Mouse (Mus musculus) neural tube, embryonic 10.5 days (tissue): ENCODE measurements around the gene Tes.
"Not testable (repeated sequence)": the region's sequence is repeated elsewhere in the genome, so short reads cannot be mapped to it uniquely, and the experiment has no call there.

Source experiments
- DNase-seq: peaks from one replicate; pipeline ENCODE4 v3.0.0-alpha.2; 2017; ENCODE audit warnings: low spot score; ENCODE audit errors: extremely low spot score

Gene Tes

DNA sequence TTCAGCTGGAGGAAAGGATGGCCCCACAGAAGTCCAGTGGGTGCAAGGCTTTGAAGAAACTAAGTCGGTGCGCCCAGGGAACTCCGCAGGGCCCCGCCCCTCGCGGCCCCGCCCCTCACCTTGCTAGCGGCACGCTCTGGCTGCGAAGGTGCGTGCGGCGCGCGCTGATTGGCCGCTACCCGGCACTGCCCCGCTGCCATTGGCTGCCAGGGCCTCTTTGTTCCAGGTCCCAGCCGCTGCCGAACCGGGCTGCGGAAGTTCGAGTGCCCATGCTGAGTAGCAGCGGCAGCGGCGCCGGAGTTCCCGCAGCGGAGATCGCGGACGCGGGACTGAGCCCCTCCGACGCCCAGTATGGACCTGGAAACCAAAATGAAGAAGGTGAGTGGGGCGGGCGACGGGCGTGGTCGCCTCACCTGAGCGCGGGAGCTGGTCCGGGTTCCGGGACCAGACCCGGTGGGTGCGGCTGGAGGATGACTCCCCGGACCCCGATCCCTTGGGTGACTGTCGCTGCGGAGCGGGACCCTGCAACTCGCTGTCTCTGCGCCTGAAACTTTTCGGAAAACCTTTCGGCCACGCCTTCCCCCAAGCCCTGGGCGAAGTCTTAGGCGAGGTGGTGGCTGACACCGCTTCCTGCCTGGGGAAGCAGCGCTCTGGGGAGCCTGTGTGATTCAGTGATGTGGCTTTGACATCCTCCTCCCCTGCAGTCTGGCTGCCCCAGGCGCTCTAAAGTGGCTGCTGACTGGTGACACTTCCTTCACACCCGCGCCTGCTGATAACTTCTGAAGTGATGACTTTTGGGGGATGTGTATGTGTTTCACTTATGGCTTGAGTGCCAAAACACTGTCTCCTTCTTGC lies at the start of gene Tes:
Tes (plus strand) TSS at position 214 of the 855 bp plus-strand sequence.
- peak; percentile 84 for DNase-seq

DNA sequence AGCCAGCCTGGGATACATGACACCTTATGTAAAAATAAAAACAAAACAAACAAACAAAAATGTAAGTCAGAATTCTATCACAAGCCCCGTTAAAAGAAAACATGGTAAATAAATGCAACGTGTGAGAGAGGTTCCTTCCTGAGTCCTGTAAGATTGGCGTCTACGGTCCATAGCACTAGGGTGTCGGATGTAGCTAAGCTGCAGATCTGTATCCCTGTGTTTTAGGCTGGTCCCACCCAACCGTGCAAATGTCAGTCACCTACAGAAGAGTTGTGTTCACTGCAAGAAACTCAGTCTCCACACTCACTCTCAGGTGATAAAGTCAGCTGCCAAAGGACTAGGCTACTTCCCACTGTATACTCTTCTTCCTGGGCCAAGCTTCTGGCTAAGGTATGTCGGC lies 39.1 kb upstream of the Tes start:
- no peak for DNase-seq

DNA sequence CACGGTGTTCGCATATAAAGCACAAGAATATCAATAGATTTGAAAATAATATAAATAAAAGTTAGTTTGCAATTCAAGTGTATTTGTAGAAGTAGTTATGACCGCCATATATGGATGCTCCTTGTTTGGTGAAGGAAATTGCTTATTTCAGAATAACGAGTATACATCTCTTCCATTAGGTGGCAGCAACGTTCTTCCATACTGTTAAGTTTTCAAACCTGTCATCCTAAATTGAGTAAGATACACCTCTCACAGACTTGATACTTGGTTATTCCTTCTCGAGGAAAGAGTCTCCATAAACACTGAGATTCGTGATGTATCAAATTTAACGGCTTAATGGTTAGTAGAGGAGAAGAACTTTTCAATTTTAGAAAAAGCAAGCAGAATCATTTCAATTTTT lies 37.4 kb upstream of the Tes start:
- no peak for DNase-seq

DNA sequence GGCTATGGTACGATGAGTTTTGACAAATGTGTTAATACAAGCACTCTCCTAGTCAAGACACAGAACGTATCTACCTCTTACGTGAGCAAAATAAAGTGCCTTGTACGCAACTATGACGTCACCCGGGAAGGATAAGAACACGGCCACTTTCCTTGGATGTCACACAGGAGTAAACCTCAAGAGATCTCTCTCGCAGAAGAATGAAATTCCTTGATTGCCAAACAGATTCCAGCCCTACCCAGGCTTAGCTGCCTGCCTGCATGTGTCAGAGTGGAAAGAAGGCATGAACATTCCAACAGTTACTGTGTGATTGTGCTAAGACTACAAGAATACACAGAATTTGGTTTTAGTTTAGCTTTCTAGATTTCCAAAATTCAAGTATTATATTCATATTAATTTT lies 36.1 kb upstream of the Tes start:
- DNase-seq: no peak

DNA sequence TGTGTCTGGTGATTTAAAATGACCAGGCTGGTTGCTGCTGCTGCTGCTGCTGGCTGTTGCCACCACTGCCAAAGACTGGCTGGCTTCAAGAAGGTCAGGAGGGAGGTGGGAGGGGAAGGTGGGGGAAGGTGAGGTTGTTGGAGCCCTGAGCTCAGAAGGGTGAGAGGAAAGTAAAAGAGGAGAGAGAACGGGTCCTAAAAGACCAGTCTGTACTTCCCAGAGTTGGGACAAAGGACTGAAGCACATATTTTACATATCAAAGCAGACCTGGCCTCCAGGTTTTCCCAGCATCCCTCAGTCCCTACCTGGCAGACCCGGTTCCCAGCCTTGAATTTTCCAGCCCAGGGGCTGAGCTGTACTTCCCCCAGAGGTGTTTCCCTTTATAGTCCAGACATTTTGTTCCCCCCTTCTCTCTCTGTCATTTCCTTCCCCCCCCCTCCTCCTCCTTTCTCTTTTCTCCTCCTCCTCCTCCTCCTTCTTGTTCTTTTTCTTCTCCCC lies 32.7 kb upstream of the Tes start:
- peak; percentile 14 for DNase-seq

DNA sequence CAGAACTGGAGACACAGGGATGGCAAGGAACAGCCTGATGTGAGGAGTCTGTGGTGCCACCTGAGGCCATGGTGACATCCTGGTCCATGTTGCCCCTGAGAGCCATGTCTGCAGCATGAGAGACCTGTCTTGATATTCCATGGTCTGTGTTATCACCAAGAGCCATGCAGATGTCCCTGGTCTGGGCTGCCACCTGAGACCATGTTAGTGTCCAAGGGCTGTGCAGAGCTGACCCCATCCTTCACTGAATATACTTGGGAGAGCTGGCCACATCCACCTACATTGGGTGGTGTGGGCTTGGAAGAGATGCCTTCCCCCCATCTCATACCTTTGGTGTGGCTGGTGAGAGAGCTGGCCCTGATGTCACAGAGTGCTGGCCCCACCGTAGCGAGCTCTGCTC lies 30.9 kb upstream of the Tes start:
- no peak for DNase-seq

DNA sequence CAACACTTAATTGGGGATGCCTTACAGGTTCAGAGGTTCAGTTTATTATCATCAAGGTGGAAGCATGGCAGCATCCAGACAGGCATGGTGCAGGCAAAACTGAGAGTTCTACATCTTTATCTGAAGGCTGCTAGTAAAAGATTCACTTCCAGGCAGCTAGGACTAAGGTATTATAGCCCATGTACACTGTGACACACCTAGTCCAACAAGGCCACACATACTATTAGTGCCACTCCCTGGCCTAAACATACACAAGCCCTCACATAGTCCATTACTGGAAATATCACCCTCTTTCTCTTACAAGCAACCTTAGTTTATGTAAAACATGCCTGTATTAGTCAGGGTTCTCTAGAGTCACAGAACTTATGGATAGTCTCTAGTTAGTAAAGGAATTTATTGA lies 29.7 kb upstream of the Tes start:
- DNase-seq: no peak

DNA sequence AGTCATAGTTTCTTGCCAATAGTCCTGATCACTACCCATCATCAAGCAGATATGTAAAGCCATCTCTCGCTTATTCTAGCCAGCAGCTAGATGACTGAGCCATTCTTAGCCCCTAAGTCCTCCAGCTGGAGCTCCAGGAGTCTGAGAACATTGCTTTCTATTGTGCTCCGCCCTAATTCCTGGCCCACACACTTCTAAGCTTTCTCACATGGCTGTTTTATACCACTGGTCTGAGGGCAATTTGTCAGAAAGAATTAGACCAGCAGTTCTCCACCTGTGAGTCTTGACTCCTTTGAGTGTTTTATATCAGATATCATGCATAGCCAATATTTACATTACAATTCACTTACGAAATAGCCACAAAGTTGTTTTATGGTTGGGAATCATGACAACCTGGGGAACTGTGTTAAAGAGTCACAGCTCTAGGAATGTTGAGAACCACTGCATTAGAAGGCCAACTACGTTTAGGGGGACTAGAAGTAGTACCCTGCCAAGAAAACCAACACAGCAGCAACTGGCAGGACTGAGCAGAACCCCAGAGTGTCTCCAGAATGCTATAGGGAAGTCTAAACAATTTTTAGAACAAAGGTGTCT lies 13.4 kb upstream of the Tes start:
- no peak for DNase-seq

DNA sequence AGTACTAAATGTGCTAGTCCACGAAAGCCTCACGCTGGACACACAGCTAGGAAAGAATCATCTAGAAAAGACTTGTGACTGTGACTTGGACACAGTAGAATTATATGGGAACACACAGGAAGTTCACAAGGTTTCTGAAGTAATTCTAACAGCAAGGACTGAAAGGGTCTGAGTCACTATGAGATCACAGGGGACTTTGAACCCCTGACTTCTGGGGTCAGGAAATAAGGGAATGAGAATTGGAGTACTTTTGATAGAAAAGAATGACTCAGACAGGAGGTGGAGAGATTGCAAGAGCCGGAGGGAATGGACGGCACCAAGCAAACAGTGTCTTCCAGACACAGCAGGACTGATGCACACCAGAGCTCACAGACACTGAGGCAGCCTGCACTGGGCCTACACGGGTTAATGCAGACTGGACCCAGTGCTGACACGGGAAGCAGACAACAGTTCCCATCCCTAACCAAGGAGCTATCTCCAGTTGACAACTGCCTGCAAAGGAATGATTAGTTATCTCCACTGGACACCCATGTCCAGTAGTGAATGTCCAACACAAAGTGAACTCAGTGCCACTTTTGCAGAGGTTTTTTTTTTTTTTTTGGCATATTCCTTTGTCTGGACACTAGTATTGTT lies 11.8 kb upstream of the Tes start:
- no peak for DNase-seq

DNA sequence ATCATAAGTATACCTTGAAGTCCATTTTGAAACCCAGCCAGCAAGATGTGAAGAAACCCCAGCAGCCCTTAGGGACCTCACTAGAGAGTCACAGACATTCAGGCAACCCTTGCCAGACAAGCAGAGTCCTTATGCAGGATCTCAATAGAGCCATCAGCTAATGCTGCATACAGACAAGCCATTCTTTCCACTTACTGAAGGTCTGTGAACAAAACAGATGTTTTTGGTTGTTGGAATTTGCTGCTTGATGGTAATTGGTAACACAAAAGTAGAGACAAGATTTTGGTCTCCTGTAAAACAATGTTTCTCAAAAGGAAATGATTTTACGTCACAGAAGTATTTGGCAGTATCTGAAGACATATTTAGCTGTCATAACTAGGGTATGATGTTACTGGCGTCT lies 10.2 kb upstream of the Tes start:
- no peak for DNase-seq

DNA sequence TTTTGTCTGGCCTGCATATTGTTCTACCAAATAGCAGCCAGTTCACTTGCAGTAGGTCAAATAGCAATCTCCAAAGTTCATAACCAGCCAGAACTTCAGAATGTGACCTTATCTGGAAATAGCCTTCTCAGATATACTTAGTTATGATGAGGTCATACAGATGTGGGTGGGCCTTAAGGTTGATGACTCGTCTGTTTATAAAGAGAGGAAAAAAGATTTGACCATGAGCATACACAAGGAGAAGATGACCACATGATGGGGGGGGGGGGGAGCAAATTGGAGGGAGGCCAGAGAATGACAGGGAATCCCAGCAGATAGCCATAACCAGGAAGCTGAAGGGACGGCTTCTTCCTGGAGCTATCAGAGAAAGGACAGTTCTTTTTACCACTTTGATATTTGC lies 9.3 kb upstream of the Tes start:
- no peak for DNase-seq

DNA sequence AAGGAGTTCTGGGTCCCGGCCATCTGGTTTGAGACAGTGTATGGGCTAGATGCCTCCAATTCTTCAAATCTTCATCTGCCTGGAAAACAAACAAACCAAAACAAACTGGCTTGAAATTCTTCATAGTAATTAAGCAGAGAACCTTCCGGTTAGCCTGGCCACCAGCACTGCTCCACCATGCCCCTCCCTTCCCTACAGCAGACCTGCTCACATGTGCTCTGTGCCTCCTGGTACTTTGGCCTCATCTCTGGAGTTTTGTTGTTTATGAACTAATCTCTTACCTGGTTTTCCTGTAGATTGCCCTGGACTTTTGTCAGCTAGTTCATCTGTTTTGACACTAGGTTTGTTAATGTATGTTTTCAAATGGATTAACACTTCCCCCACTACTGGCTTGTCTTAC lies 5.4 kb upstream of the Tes start:
- DNase-seq: no peak

DNA sequence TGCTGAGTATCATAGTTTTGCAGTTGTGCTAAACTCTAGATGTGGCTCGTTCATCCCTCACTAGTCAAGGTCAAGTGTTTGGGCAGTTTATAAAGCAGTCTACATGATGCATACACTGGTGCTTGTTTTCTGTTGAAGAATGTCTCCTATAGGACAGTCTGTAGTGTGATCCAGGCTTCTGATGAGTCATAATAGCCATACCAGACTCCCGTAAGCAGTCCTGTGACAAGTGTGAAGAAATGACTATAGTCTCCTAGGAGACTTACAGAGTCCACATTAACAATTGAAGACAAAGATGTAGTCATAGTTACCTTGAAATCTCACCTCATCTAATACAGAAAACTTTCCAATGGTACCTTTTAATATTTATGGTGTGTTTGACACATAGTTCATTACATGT lies 4.8 kb upstream of the Tes start:
- no peak for DNase-seq

DNA sequence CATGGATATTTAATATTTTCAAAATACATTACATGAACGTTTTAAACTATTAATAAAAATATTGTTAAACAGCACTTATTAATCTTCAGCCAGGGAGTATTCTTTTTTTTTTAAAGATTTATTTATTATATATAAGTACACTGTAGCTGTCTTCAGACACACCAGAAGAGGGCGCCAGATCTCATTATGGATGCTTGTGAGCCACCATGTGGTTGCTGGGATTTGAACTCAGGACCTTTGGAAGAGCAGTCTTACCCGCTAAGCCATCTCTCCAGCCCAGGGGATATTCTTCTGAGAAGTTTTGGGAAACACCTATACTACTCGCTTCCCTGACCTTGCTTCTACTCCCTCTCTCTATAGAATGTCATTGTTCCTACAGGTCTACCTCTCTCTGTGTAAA lies 3.1 kb upstream of the Tes start:
- not testable (repeated sequence) for DNase-seq

DNA sequence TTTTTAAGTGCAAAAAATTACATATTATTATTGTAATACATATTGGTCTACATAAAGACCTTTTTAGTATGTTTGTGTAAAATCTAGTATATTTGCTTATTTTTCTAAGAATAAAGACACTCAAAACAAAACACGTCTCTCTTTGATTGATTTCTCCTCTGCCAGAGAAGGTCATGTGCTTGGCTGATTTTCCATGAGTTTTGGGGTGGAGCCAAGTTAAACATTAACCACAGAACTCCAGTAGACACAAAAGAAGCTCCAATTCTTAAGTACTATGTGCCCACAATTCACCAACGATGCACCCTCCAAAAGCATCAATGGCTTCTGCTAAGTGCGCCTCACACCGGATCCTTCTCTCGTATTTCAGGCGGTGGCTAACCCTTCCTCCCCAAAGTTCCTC lies 2.6 kb upstream of the Tes start:
- no peak for DNase-seq

DNA sequence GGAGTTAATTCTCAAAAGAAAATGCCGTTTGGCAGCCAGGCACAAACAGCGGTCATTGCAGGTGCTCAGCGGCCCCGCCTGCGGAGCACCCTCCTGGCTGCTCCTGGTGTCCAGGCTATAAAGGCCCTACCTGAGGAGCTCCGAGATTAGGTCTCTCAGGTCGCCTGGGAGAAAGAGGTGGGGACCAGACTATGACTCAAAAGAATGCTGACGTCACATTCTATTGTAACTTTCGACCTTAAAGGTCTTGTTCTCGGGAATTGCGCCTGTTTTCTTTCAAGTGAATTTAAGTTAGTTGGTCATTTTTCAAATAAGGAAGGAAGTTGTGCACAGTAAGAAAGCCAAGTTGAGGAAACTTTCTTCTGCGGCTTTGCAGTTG lies 831 bp downstream of the Tes start:
- no peak for DNase-seq

DNA sequence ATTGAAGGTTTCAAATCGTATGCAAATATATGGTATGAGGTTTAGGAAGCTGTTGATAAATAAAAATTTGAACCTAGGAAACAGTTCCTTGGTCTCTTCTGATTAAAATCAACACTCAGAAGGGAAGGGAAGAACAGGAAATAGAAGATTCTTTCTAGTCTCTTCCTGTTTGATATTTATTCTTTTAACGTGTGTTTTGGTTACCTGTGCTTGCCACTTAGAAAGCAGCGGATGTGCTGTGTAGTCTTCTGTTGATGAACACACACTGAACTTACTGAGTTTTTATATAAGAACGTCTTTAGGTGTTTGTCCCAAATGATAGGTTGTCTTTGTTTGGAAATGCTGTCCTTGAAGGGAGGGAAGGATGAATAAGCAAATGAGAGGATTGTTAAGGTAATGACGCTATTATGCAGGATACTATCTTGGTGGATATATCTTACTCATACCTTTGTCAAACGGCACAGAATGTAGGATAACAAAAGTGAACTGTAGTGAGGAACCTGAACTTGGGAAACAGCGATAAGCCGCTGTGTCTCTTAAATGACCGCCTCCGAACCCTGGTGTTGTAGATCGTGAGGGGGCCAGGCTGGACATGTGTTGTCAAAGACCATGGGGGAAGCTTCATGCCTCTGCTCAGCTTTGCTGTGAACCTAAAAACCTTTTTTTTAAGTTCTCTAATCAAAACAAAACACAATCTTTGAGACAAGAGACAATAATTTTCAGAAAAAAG lies 1.4 kb downstream of the Tes start:
- DNase-seq: no peak

DNA sequence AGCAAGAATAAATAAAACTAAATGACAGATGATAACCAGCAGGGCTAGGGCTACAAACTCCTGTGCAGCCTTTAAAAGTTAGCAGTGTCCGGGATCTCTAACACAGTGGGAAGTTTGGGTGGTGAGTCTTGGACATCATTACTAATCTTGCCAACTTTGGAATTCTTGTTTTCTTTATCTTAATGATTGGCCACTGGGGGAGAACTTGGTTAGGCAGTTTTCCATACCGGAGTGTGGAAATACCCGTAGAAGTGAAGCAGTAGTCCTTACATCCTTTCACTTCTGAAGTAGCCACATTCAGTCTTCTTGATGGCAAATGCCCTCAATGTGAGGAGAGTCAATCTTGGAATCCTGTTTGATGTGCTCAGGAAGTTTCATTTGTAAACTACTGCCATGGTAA lies 7.0 kb downstream of the Tes start:
- DNase-seq: no peak

DNA sequence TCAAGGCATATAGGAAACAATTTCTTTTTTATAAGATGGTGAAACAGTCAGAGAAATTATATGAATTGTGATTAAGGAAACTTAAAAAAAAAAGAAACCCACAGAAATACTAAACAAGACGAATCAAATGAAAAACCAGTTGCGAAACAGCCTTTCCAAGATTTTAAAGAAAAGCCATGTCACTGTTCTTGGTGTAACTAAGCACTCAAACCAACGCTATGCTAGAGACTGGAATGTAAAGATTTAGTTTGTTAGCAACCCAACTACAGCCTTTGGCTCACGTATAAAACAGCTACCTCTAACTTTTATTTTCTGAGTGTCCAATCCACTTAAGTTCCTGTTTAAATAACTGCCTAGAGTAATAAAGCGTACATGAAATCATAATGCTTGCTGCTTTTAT lies 7.4 kb downstream of the Tes start:
- DNase-seq: no peak

DNA sequence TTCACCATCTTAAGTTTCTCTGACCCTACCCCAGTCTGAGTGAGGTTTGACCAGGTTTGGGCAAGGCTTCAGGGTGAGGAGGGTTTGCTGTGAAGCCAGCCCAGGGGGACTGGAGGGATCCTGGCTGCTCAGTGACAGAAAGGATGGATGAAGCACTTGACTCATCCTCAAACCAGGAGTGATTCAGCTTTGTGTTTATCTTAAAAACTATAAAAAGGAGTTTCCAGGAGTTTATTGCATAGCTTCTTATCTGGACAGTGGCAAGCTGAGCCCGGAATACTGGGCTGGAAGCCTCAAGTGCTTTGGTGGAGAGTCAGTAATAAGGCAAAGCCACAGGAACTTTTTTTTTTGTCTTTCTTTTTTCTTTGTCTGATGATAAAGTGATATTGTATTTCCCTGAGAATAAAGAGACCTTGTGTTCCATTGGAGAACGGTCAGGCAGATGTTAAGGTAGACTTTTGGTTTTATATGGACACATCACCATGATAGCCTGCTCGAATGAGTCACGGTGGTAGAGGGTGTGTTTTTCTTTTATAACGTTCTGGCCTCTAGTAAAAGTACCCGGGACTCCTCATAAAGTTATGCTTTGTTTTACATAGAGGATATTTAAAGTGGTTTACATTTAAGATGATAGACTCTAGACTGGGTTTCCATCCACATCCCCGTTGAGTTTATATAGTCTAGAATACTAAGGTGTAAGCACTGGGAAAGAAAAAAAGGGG lies 8.0 kb downstream of the Tes start:
- no peak for DNase-seq

DNA sequence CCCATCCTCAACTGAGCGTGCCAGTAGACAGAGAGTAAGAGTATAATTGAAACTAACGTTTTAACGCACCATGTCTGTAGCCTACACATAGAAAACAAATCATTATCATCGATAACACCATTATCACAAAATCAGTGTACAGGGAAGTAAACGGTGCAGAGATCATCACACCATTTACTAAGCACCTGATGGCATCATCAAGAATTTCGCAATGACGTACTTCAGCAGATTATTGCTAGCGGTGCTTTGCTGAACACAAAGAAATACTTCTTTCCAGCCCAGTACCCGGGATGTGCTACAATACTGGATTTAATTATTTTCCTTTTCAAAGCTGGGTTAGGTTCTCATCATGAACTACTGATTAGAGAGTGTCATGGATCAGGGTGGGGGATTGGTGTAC lies 12.3 kb downstream of the Tes start:
- DNase-seq: no peak
